Comparison of ENCODE assay signal across 8 mouse cellular contexts in the genomic region with DNA sequence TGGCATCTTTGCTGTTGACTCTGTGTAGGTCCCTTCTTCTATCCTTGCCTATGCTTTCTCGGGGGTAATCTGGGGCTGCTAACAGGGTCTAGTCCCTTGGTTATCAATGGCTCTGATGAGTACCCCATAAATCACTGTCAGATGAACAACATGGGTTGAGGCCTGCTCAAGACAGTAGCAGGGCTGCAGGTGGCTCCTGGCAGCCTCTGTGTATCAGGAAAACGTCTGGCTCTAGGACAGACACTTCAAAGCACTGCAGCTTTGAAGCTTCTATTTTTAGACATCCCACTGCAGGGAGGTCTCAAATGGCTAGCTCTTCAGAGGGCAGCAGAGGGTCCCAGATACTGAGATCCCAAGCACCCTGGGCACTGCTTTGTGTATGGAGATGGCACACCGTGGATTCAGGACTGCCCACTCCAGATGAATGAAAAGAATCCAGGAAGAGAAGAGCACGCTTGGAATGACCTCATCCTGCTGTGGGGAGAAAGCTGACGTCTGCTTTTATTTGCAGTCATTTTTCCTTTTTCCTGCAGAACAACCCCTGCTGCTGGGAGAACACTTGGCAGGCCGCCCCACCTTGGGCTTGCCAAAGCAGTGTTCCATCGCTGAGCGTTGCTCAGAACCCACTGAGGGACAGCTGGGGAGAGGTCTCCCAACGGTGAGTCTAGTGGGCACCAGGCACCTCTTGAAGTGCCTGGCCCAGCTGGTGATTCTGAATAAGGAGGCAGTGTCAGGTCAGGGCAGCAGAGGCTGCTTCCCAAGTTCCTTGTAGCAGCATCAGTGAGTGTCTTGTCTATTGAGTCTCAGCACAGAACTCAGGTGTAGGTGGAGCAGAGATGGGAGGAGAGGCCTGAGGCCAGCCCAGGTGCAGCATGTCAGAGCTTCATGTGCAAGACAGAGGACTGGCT. TPM values are rescaled to one million over a fixed set of nuclear protein-coding genes. Genes with fewer than 3 reads are reported as not detected.
A peak's percentile ranks its signal among the peaks of the same experiment; 100 is the strongest.
DNase-seq lines count a peak whose midpoint lies in the region; ATAC-seq lines count a peak whose summit lies in the region.

No protein-coding gene starts in this region.

- H3K27ac ChIP-seq in forebrain, embryonic 15.5 days (replicated peaks): peak overlapping the region; percentile 16; the same call in 1 of the 2 replicates

- H3K36me3 ChIP-seq in forebrain, embryonic 15.5 days: no peaks in the 10 kb centered on the region

- no peak overlapping the region for H3K4me3 ChIP-seq in forebrain, embryonic 15.5 days

- no peak overlapping the region for H3K9ac ChIP-seq in forebrain, embryonic 15.5 days (replicated peaks)

- H3K4me1 ChIP-seq in forebrain, embryonic 15.5 days: peaks cover 10% of the 10 kb centered on the region

- peak; percentile 75 for DNase-seq in urinary bladder, postnatal 14 days (ENCODE audit: low spot score)
- no peak for DNase-seq in urinary bladder, postnatal 4 days (ENCODE audit: low spot score in 2 of 2)
- peak; percentile 55 to 60 for DNase-seq in heart, postnatal 10 days
- peak; percentile 63 to 72 for DNase-seq in left cerebral cortex, adult 18-20 months (ENCODE audit: low spot score in 2 of 2)
- DNase-seq in right cerebral cortex, postnatal 25 days: peak; percentile 66
- DNase-seq in adipocyte (ENCODE audit: low spot score): no peak
- no peak for DNase-seq in urinary bladder, adult 2 months (ENCODE audit: low spot score)

- intact Hi-C loops in heart, postnatal 10 days (cut with DNase I): no loop called here

- H3K27me3 ChIP-seq in forebrain, embryonic 15.5 days: no peaks in the 10 kb centered on the region

- peak; percentile 79 for ATAC-seq in forebrain, embryonic 15.5 days (replicated peaks)

- H3K9me3 ChIP-seq in forebrain, embryonic 15.5 days: no peaks in the 10 kb centered on the region

- WGBS in forebrain, embryonic 15.5 days: 23% methylated on average over 9 of the region's 9 CpGs

- no peak overlapping the region for H3K4me2 ChIP-seq in forebrain, embryonic 15.5 days (replicated peaks)

RNA-seq across cellular contexts. Expression of gene Shh, which starts 54.0 kb away (rescaled TPM):
- 0.49 and 0.81 TPM in 2 replicates for polyA plus RNA-seq in forebrain, embryonic 15.5 days (2015; fragmentation: Nextera tagmentation; extraction: Ambion mirVana)
- total RNA-seq in heart, postnatal 10 days (2021): not detected
- total RNA-seq in left cerebral cortex, adult 18-20 months (2021): 1 to 10 TPM; 2.8 to 3.7 TPM
- 68.3 and 70.7 TPM in 2 replicates for polyA plus RNA-seq in urinary bladder, adult 2 months (2012; rRNA removed)

Comparison
In these comparisons a context has a peak if more than half of its experiments do, and no peak if none do; other contexts are left out.
1. DNase-seq: peak in urinary bladder, postnatal 14 days (single experiment), heart, postnatal 10 days (2 of 2), left cerebral cortex, adult 18-20 months (2 of 2) and right cerebral cortex, postnatal 25 days (single experiment); none in urinary bladder, postnatal 4 days (0 of 2), adipocyte (single experiment) and urinary bladder, adult 2 months (single experiment).